Mouse (Mus musculus) CD8-positive naive resting alpha-beta T cell, adult 57 days (primary cell): Measurements from ENCODE around the gene Ube2e3. TPM values are rescaled to one million over a fixed set of nuclear protein-coding genes. Genes with fewer than 3 reads are reported as not detected.

ENCODE experiments used
- total RNA-seq: library from RNA; stranded (reverse); gene quantifications from one replicate; pipeline ENCODE4 v1.2.4, GENCODE M21; 2023

Gene Ube2e3
- 22.3 TPM for total RNA-seq

GRCm38 (mm10) chr2:78867726-78868510, at the start of gene Ube2e3:
Gene Ube2e3, plus strand, starts transcription at chr2:78868124.

